Mouse (Mus musculus) bone marrow macrophage, adult 2 months (primary cell): ENCODE measurements around the gene Eif4b. TPM values are rescaled to one million over a fixed set of nuclear protein-coding genes. Genes with fewer than 3 reads are reported as not detected.

ENCODE experiments used
- H3K27ac ChIP-seq: 2 replicates; pipeline ENCODE4 v1.5.1; 2012; ENCODE audit warnings: low read depth, low read length; ENCODE audit not compliant: insufficient read depth
- H3K4me1 ChIP-seq: 2 replicates; pipeline ENCODE4 v1.6.1; 2012; ENCODE audit warnings: low read length; ENCODE audit not compliant: control insufficient read depth, insufficient read depth
- H3K4me3 ChIP-seq: 2 replicates; pipeline ENCODE4 v1.5.1; 2012; ENCODE audit warnings: mild to moderate bottlenecking, low read length, moderate library complexity; ENCODE audit not compliant: insufficient read depth
- CTCF ChIP-seq: IDR thresholded peaks from 2 replicates; pipeline ENCODE4 v1.5.1; 2012; ENCODE audit warnings: low read depth, mild to moderate bottlenecking, low read length, moderate library complexity
- POLR2A ChIP-seq: IDR thresholded peaks from 2 replicates; pipeline ENCODE4 v1.6.1; 2012; ENCODE audit warnings: mild to moderate bottlenecking, low read depth, low read length, borderline replicate concordance
- polyA plus RNA-seq: library from polyadenylated mRNA; stranded (reverse); fragments of >200 nt; gene quantifications from 2 replicates; pipeline ENCODE4 v1.2.4, GENCODE M21; 2012; ENCODE audit not compliant: missing spikeins, insufficient read depth, insufficient read length

The Eif4b gene
- polyA plus RNA-seq, 1 experiment: 222 TPM

GRCm38 (mm10) chr15:102110701-102111494 lies 37.3 kb downstream of the Eif4b start:
- no peaks in the 10 kb centered on the region for H3K4me1 ChIP-seq
- no peak for TF ChIP-seq CTCF
- no peak for TF ChIP-seq POLR2A
- H3K4me3 ChIP-seq: no peak overlapping the region
- H3K27ac ChIP-seq: no peak overlapping the region

GRCm38 (mm10) chr15:102111495-102111829 lies 37.9 kb downstream of the Eif4b start:
- H3K4me3 ChIP-seq: no peak overlapping the region
- TF ChIP-seq POLR2A: no peak
- TF ChIP-seq CTCF: no peak
- H3K4me1 ChIP-seq: no peaks in the 10 kb centered on the region

GRCm38 (mm10) chr15:102112181-102112580 lies 38.6 kb downstream of the Eif4b start:
- no peaks in the 10 kb centered on the region for H3K4me1 ChIP-seq
- no peak overlapping the region for H3K4me3 ChIP-seq
- no peak for TF ChIP-seq POLR2A
- TF ChIP-seq CTCF: no peak
- H3K27ac ChIP-seq: no peak overlapping the region

More at GRCm38 (mm10) chr15:102111495-102111829, 37.9 kb downstream of the Eif4b start:
- no peak overlapping the region for H3K27ac ChIP-seq

- H3K4me3 ChIP-seq: no peak overlapping the region
- no peaks in the 10 kb centered on the region for H3K4me1 ChIP-seq
- H3K27ac ChIP-seq: no peak overlapping the region
- no peak for TF ChIP-seq POLR2A
These were observed 39.3 kb downstream of the Eif4b start for GRCm38 (mm10) chr15:102112827-102113226.

GRCm38 (mm10) chr15:102113674-102114073 lies 40.1 kb downstream of the Eif4b start:
- Histone ChIP-seq H3K27ac (no peak overlapping the region), H3K4me1 (no peaks in the 10 kb centered on the region), H3K4me3 (no peak overlapping the region)
- no peak for TF ChIP-seq CTCF
- no peak for TF ChIP-seq POLR2A

- Histone ChIP-seq H3K4me1 (no peaks in the 10 kb centered on the region), H3K27ac (no peak overlapping the region), H3K4me3 (no peak overlapping the region)
- TF ChIP-seq CTCF (no peak), POLR2A (no peak)
These were observed 41.2 kb downstream of the Eif4b start for GRCm38 (mm10) chr15:102114651-102115260.

GRCm38 (mm10) chr15:102115731-102116231 lies 42.2 kb downstream of the Eif4b start:
- Histone ChIP-seq H3K4me3 (no peak overlapping the region), H3K4me1 (no peaks in the 10 kb centered on the region), H3K27ac (no peak overlapping the region)
- no peak for TF ChIP-seq CTCF
- TF ChIP-seq POLR2A: no peak

- Histone ChIP-seq H3K4me1 (no peaks in the 10 kb centered on the region), H3K4me3 (no peak overlapping the region), H3K27ac (no peak overlapping the region)
- TF ChIP-seq CTCF: no peak
These were observed 43.3 kb downstream of the Eif4b start for GRCm38 (mm10) chr15:102116753-102117415.

GRCm38 (mm10) chr15:102117461-102118443 lies 44.2 kb downstream of the Eif4b start:
- no peak for TF ChIP-seq CTCF
- TF ChIP-seq POLR2A: no peak
- Histone ChIP-seq H3K4me1 (no peaks in the 10 kb centered on the region), H3K27ac (no peak overlapping the region), H3K4me3 (no peak overlapping the region)
